Mouse (Mus musculus): ENCODE measurements around the gene Sin3b. TPM values are rescaled to one million over a fixed set of nuclear protein-coding genes. Genes with fewer than 3 reads are reported as not detected.
"Not testable (repeated sequence)": the region's sequence is repeated elsewhere in the genome, so short reads cannot be mapped to it uniquely, and the experiment has no call there.

The Sin3b gene
- total RNA-seq (2012; rRNA removed): 135 and 189 TPM in 2 replicates

- peak within 1 kb of the TSS; percentile 90 to 94 for H3K4me3 ChIP-seq (ENCODE audit: insufficient read depth in 1 of 2, low read depth in 1 of 2, low read length in 2 of 2, poor library complexity in 1 of 2, severe bottlenecking in 1 of 2)
- no peak for TF ChIP-seq HCFC1 (IDR thresholded peaks at IDR 0.05; ENCODE audit: borderline replicate concordance, insufficient read depth, low read length)
- H3K36me3 ChIP-seq (ENCODE audit: control insufficient read depth, insufficient read depth, low read length, poor library complexity, severe bottlenecking): peaks cover 28% of the 10 kb centered on the region
- no peak within 1 kb of the TSS for H3K27ac ChIP-seq (ENCODE audit: insufficient read depth, low read depth, low read length, poor library complexity, severe bottlenecking)
- DNase-seq (ENCODE audit: low read depth, low spot score): peak; percentile 81
- H3K9ac ChIP-seq (ENCODE audit: insufficient read depth, low read depth, low read length, poor library complexity, severe bottlenecking): peak within 1 kb of the TSS; percentile 95
- in situ Hi-C loops (cut with MboI; ENCODE audit: low sequenced_read_pairs in 2 of 2, unreplicated experiment in 2 of 2): no loop called here
- H3K4me1 ChIP-seq (ENCODE audit: control insufficient read depth in 2 of 2, insufficient read depth in 2 of 2, low read length in 2 of 2, poor library complexity in 1 of 2): peaks cover 0 to 4% of the 10 kb centered on the region in 2 experiments; a peak in 1 of 4 replicates
- H3K9me3 ChIP-seq (ENCODE audit: control insufficient read depth, insufficient read depth, low read depth, low read length): no peaks in the 10 kb centered on the region
These were observed at the start of gene Sin3b for GRCm38 (mm10) chr8:72722769-72723650. TSS of gene Sin3b (plus strand) at chr8:72723285.

- Histone ChIP-seq H3K4me1 (ENCODE audit: control insufficient read depth in 2 of 2, insufficient read depth in 2 of 2, low read length in 2 of 2, poor library complexity in 1 of 2) (peaks cover 18 to 26% of the 10 kb centered on the region in 2 experiments), H3K9me3 (ENCODE audit: control insufficient read depth, insufficient read depth, low read depth, low read length) (no peaks in the 10 kb centered on the region), H3K36me3 (ENCODE audit: control insufficient read depth, insufficient read depth, low read length, poor library complexity, severe bottlenecking) (peaks cover 3% of the 10 kb centered on the region; the same call in 1 of the 2 replicates), H3K9ac (ENCODE audit: insufficient read depth, low read depth, low read length, poor library complexity, severe bottlenecking) (no peak overlapping the region), H3K27ac (ENCODE audit: insufficient read depth, low read depth, low read length, poor library complexity, severe bottlenecking) (no peak overlapping the region), H3K4me3 (ENCODE audit: insufficient read depth in 1 of 2, low read depth in 1 of 2, low read length in 2 of 2, poor library complexity in 1 of 2, severe bottlenecking in 1 of 2) (no peak overlapping the region)
- in situ Hi-C loops (cut with MboI; ENCODE audit: low sequenced_read_pairs in 2 of 2, unreplicated experiment in 2 of 2): no loop called here
- TF ChIP-seq MAFK (IDR thresholded peaks at IDR 0.05; ENCODE audit: insufficient read depth, low read depth, low read length) (no peak), CHD2 (IDR thresholded peaks at IDR 0.05; ENCODE audit: low read depth, low read length) (no peak), ZNF384 (IDR thresholded peaks at IDR 0.05; ENCODE audit: low read depth, low read length) (no peak), HCFC1 (IDR thresholded peaks at IDR 0.05; ENCODE audit: borderline replicate concordance, insufficient read depth, low read length) (no peak), ZC3H11A (IDR thresholded peaks at IDR 0.05; ENCODE audit: borderline replicate concordance, low read depth, low read length) (no peak)
- DNase-seq (ENCODE audit: low read depth, low spot score): no peak
These were observed 48.9 kb upstream of the Sin3b start for GRCm38 (mm10) chr8:72674184-72674583.

- no peak for DNase-seq (ENCODE audit: low read depth, low spot score)
- no peak overlapping the region for H3K9ac ChIP-seq (ENCODE audit: insufficient read depth, low read depth, low read length, poor library complexity, severe bottlenecking)
- no peak for TF ChIP-seq ZC3H11A (IDR thresholded peaks at IDR 0.05; ENCODE audit: borderline replicate concordance, low read depth, low read length)
- no peak for TF ChIP-seq MAFK (IDR thresholded peaks at IDR 0.05; ENCODE audit: insufficient read depth, low read depth, low read length)
- no peak for TF ChIP-seq CHD2 (IDR thresholded peaks at IDR 0.05; ENCODE audit: low read depth, low read length)
- no peak for TF ChIP-seq ZNF384 (IDR thresholded peaks at IDR 0.05; ENCODE audit: low read depth, low read length)
- TF ChIP-seq HCFC1 (IDR thresholded peaks at IDR 0.05; ENCODE audit: borderline replicate concordance, insufficient read depth, low read length): no peak
- H3K4me1 ChIP-seq (ENCODE audit: control insufficient read depth in 2 of 2, insufficient read depth in 2 of 2, low read length in 2 of 2, poor library complexity in 1 of 2): peaks cover 20 to 26% of the 10 kb centered on the region in 2 experiments
- no peak overlapping the region for H3K4me3 ChIP-seq (ENCODE audit: insufficient read depth in 1 of 2, low read depth in 1 of 2, low read length in 2 of 2, poor library complexity in 1 of 2, severe bottlenecking in 1 of 2)
- in situ Hi-C loops (cut with MboI; ENCODE audit: low sequenced_read_pairs in 2 of 2, unreplicated experiment in 2 of 2): no loop called here
- no peaks in the 10 kb centered on the region for H3K9me3 ChIP-seq (ENCODE audit: control insufficient read depth, insufficient read depth, low read depth, low read length)
- H3K27ac ChIP-seq (ENCODE audit: insufficient read depth, low read depth, low read length, poor library complexity, severe bottlenecking): peak overlapping the region; percentile 93
- peaks cover 3% of the 10 kb centered on the region; the same call in 1 of the 2 replicates for H3K36me3 ChIP-seq (ENCODE audit: control insufficient read depth, insufficient read depth, low read length, poor library complexity, severe bottlenecking)
These were observed 46.6 kb upstream of the Sin3b start for GRCm38 (mm10) chr8:72676436-72676835.

GRCm38 (mm10) chr8:72676844-72677243, 46.2 kb upstream of the Sin3b start:
- H3K36me3 ChIP-seq (ENCODE audit: control insufficient read depth, insufficient read depth, low read length, poor library complexity, severe bottlenecking); H3K4me3 ChIP-seq (ENCODE audit: insufficient read depth in 1 of 2, low read depth in 1 of 2, low read length in 2 of 2, poor library complexity in 1 of 2, severe bottlenecking in 1 of 2); H3K27ac ChIP-seq (ENCODE audit: insufficient read depth, low read depth, low read length, poor library complexity, severe bottlenecking); DNase-seq (ENCODE audit: low read depth, low spot score); H3K9ac ChIP-seq (ENCODE audit: insufficient read depth, low read depth, low read length, poor library complexity, severe bottlenecking); H3K9me3 ChIP-seq (ENCODE audit: control insufficient read depth, insufficient read depth, low read depth, low read length); in situ Hi-C loops (cut with MboI; ENCODE audit: low sequenced_read_pairs in 2 of 2, unreplicated experiment in 2 of 2): not testable (repeated sequence)
- peaks cover 20 to 26% of the 10 kb centered on the region in 2 experiments for H3K4me1 ChIP-seq (ENCODE audit: control insufficient read depth in 2 of 2, insufficient read depth in 2 of 2, low read length in 2 of 2, poor library complexity in 1 of 2)

- TF ChIP-seq CHD2 (IDR thresholded peaks at IDR 0.05; ENCODE audit: low read depth, low read length) (no peak), ZNF384 (IDR thresholded peaks at IDR 0.05; ENCODE audit: low read depth, low read length) (no peak), ZC3H11A (IDR thresholded peaks at IDR 0.05; ENCODE audit: borderline replicate concordance, low read depth, low read length) (no peak), HCFC1 (IDR thresholded peaks at IDR 0.05; ENCODE audit: borderline replicate concordance, insufficient read depth, low read length) (no peak), MAFK (IDR thresholded peaks at IDR 0.05; ENCODE audit: insufficient read depth, low read depth, low read length) (no peak)
- Histone ChIP-seq H3K36me3 (ENCODE audit: control insufficient read depth, insufficient read depth, low read length, poor library complexity, severe bottlenecking) (peaks cover 3% of the 10 kb centered on the region; the same call in 1 of the 2 replicates), H3K9me3 (ENCODE audit: control insufficient read depth, insufficient read depth, low read depth, low read length) (no peaks in the 10 kb centered on the region), H3K27ac (ENCODE audit: insufficient read depth, low read depth, low read length, poor library complexity, severe bottlenecking) (peak overlapping the region; percentile 90), H3K4me3 (ENCODE audit: insufficient read depth in 1 of 2, low read depth in 1 of 2, low read length in 2 of 2, poor library complexity in 1 of 2, severe bottlenecking in 1 of 2) (no peak overlapping the region), H3K4me1 (ENCODE audit: control insufficient read depth in 2 of 2, insufficient read depth in 2 of 2, low read length in 2 of 2, poor library complexity in 1 of 2) (peaks cover 20 to 26% of the 10 kb centered on the region in 2 experiments), H3K9ac (ENCODE audit: insufficient read depth, low read depth, low read length, poor library complexity, severe bottlenecking) (no peak overlapping the region)
- DNase-seq (ENCODE audit: low read depth, low spot score): peak; percentile 44
- in situ Hi-C loops (cut with MboI; ENCODE audit: low sequenced_read_pairs in 2 of 2, unreplicated experiment in 2 of 2): no loop called here
These were observed 45.8 kb upstream of the Sin3b start for GRCm38 (mm10) chr8:72677331-72677730.

All from ES-E14 (cell line).